12 mouse cellular contexts compared by ENCODE assay signal in the genomic region with DNA sequence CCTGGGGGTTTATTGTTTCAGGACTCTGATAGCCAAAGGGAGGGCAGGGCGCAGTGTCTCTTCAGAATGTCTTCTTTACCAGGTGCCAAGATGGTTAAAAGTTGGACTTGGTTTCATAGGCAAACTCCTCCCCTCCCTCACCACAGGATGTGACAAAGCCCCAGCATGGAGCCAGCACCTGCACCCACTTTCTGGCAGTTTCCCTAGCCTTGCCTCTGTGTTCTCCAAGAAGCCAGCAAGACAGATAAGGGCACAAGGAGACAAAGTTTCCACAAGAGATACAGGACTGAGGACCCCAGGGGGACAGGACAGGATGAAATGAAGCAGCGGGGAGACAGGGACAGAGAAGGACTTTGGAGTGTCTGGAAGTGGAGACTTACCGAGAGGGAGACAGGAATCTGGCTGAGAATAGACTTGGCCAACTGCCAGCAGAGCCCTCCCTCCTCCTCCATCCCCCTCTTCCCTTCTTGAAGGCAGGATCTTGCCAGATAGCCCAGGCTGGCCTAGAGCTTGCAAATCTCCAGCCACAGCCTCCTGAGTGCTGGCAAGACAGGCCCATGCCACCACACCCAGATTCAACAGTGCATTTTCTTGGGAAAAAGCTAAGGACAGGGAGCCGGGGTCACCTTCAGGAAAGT.
DNase-seq lines count a peak whose midpoint lies in the region; ATAC-seq and TF ChIP-seq lines count a peak whose summit lies in the region.
"Had no signal": no experiment of that assay in that cellular context is flagged by ENCODE, and none has a peak within 500 bp of the region (broad histone marks: within the 10 kb centered on the region; RNA-seq: fewer than 3 reads in every experiment).

No protein-coding gene starts in this region.

- intact Hi-C loops in heart, adult 2 months (cut with DNase I): no loop called here

- peak overlapping the region; percentile 32; the same call in 1 of the 2 replicates for H3K27ac ChIP-seq in heart, embryonic 15.5 days
- no peak overlapping the region for H3K27ac ChIP-seq in heart, adult 2 months
- H3K27ac ChIP-seq in midbrain, embryonic 11.5 days (ENCODE audit: low read depth, low read length): no peak overlapping the region
- no peak overlapping the region for H3K27ac ChIP-seq in midbrain, postnatal 0 days (ENCODE audit: low read depth, low read length)
- H3K27ac ChIP-seq: hindbrain, embryonic 15.5 days had no signal

- no peak overlapping the region for H3K4me3 ChIP-seq in heart, embryonic 15.5 days
- no peak overlapping the region for H3K4me3 ChIP-seq in heart, adult 2 months
- H3K4me3 ChIP-seq in midbrain, embryonic 11.5 days (ENCODE audit: low read depth, low read length): no peak overlapping the region
- no peak overlapping the region for H3K4me3 ChIP-seq in midbrain, postnatal 0 days (ENCODE audit: low read depth, low read length)
- H3K4me3 ChIP-seq: hindbrain, embryonic 15.5 days had no signal

- ATAC-seq in heart, embryonic 15.5 days (replicated peaks; ENCODE audit: insufficient number of reproducible peaks, insufficient read depth, low FRiP score, low read depth): no peak
- no peak for ATAC-seq in midbrain, embryonic 11.5 days (ENCODE audit: low FRiP score)
- ATAC-seq in midbrain, postnatal 0 days (ENCODE audit: low FRiP score): no peak
- ATAC-seq in hematopoietic stem cell, adult 5-6 weeks (replicated peaks in 1 of 2; ENCODE audit: insufficient read depth in 1 of 2, low FRiP score in 2 of 2, low TSS enrichment in 1 of 2, low read depth in 1 of 2, poor library complexity in 2 of 2, severe bottlenecking in 2 of 2): peak; percentile 33 to 54; a peak in 3 of 4 replicates

- no peak for TF ChIP-seq POLR2A in heart, adult 2 months (IDR thresholded peaks at IDR 0.05; ENCODE audit: insufficient read depth, low read depth, low read length)

- H3K4me2 ChIP-seq in heart, embryonic 15.5 days: no peak overlapping the region
- H3K4me2 ChIP-seq in midbrain, embryonic 11.5 days: no peak overlapping the region
- H3K4me2 ChIP-seq in midbrain, postnatal 0 days (ENCODE audit: low read depth, low read length, poor library complexity, severe bottlenecking): no peak overlapping the region
- H3K4me2 ChIP-seq: hindbrain, embryonic 15.5 days had no signal

- H3K79me2 ChIP-seq in heart, adult 2 months (replicated peaks; ENCODE audit: control insufficient read depth, insufficient read depth, low read length): no peaks in the 10 kb centered on the region

- H3K36me3 ChIP-seq in heart, embryonic 15.5 days: no peaks in the 10 kb centered on the region
- no peaks in the 10 kb centered on the region for H3K36me3 ChIP-seq in heart, adult 2 months (ENCODE audit: control insufficient read depth, insufficient read depth, low read length)
- H3K36me3 ChIP-seq in midbrain, embryonic 11.5 days (ENCODE audit: control insufficient read depth, insufficient read depth, low read length): no peaks in the 10 kb centered on the region
- no peaks in the 10 kb centered on the region for H3K36me3 ChIP-seq in midbrain, postnatal 0 days (ENCODE audit: insufficient read depth, low read length)
- H3K36me3 ChIP-seq: hindbrain, embryonic 15.5 days had no signal

- no peak overlapping the region for H3K9ac ChIP-seq in heart, embryonic 15.5 days
- H3K9ac ChIP-seq in heart, adult 2 months (ENCODE audit: low read depth, low read length): no peak overlapping the region
- no peak overlapping the region for H3K9ac ChIP-seq in midbrain, embryonic 11.5 days (ENCODE audit: low read length)
- H3K9ac ChIP-seq in midbrain, postnatal 0 days (replicated peaks; ENCODE audit: low read length, poor library complexity, severe bottlenecking): no peak overlapping the region
- H3K9ac ChIP-seq: hindbrain, embryonic 15.5 days had no signal

- no peaks in the 10 kb centered on the region for H3K27me3 ChIP-seq in heart, embryonic 15.5 days
- H3K27me3 ChIP-seq in heart, adult 2 months (ENCODE audit: control insufficient read depth, insufficient read depth, low read length): no peaks in the 10 kb centered on the region
- H3K27me3 ChIP-seq in midbrain, embryonic 11.5 days (ENCODE audit: control insufficient read depth, insufficient read depth, low read length): no peaks in the 10 kb centered on the region
- H3K27me3 ChIP-seq in midbrain, postnatal 0 days (ENCODE audit: insufficient read depth, low read length): no peaks in the 10 kb centered on the region
- H3K27me3 ChIP-seq: hindbrain, embryonic 15.5 days had no signal

- DNase-seq in heart, adult 2 months: no peak
- DNase-seq in midbrain, embryonic 11.5 days (ENCODE audit: low spot score, missing footprints): peak; percentile 19
- DNase-seq in midbrain, postnatal 0 days (ENCODE audit: low spot score): no peak
- DNase-seq in thymus, postnatal 36 days: peak; percentile 74 to 85
- DNase-seq in right cerebral cortex, postnatal 25 days: no peak
- DNase-seq: cerebellum, adult 11-12 months; kidney, adult 11 months; liver; lung, adult 2 months had no signal

- no peak for TF ChIP-seq CTCF in heart, adult 2 months (IDR thresholded peaks at IDR 0.05)
- no peak for TF ChIP-seq CTCF in midbrain, postnatal 0 days (IDR thresholded peaks at IDR 0.05)

- no peak for TF ChIP-seq EP300 in heart, adult 2 months (IDR thresholded peaks at IDR 0.05; ENCODE audit: insufficient read depth, low read depth, low read length)

- no peaks in the 10 kb centered on the region for H3K9me3 ChIP-seq in heart, embryonic 15.5 days (replicated peaks)
- H3K9me3 ChIP-seq in midbrain, embryonic 11.5 days (ENCODE audit: control insufficient read depth, low read length): no peaks in the 10 kb centered on the region
- no peaks in the 10 kb centered on the region for H3K9me3 ChIP-seq in midbrain, postnatal 0 days (ENCODE audit: low read length)
- H3K9me3 ChIP-seq: hindbrain, embryonic 15.5 days had no signal

- 47% methylated on average over 4 of the region's 4 CpGs for WGBS in heart, embryonic 15.5 days
- 45% methylated on average over 4 of the region's 4 CpGs for WGBS in heart, adult 2 months
- 71% methylated on average over 4 of the region's 4 CpGs for WGBS in midbrain, embryonic 11.5 days
- 66% methylated on average over 4 of the region's 4 CpGs for WGBS in midbrain, postnatal 0 days

- H3K4me1 ChIP-seq in heart, embryonic 15.5 days (replicated peaks): peaks cover 16% of the 10 kb centered on the region
- H3K4me1 ChIP-seq in heart, adult 2 months (ENCODE audit: control insufficient read depth, insufficient read depth, low read length): no peaks in the 10 kb centered on the region
- H3K4me1 ChIP-seq in midbrain, embryonic 11.5 days (ENCODE audit: control insufficient read depth, insufficient read depth, low read length): no peaks in the 10 kb centered on the region
- H3K4me1 ChIP-seq in midbrain, postnatal 0 days (ENCODE audit: insufficient read depth, low read length): no peaks in the 10 kb centered on the region

Comparison
In these comparisons a context has a peak if more than half of its experiments do, and no peak if none do; other contexts are left out.
1. DNase-seq: peak in midbrain, embryonic 11.5 days (single experiment) and thymus, postnatal 36 days (2 of 2); none in heart, adult 2 months (0 of 2), midbrain, postnatal 0 days (single experiment) and right cerebral cortex, postnatal 25 days (single experiment).
2. ATAC-seq: peak in hematopoietic stem cell, adult 5-6 weeks (2 of 2); none in heart, embryonic 15.5 days (single experiment), midbrain, embryonic 11.5 days (single experiment) and midbrain, postnatal 0 days (single experiment).